Mouse (Mus musculus) olfactory bulb, adult 2 months (tissue): Measurements from ENCODE around the gene Msh5. TPM values are rescaled to one million over a fixed set of nuclear protein-coding genes. Genes with fewer than 3 reads are reported as not detected.

Experiments used
- H3K27ac ChIP-seq: fragments of 200-500 bp; 2 replicates; pipeline ENCODE4 v1.5.1; 2012; ENCODE audit warnings: low read depth, low read length; ENCODE audit not compliant: insufficient read depth
- H3K4me1 ChIP-seq: fragments of 200-500 bp; 2 replicates; pipeline ENCODE4 v1.6.1; 2012; ENCODE audit warnings: low read length; ENCODE audit not compliant: control insufficient read depth, insufficient read depth
- H3K4me3 ChIP-seq: fragments of 200-500 bp; 2 replicates; pipeline ENCODE4 v1.5.1; 2012; ENCODE audit warnings: mild to moderate bottlenecking, low read depth, low read length, moderate library complexity; ENCODE audit not compliant: insufficient read depth
- CTCF ChIP-seq: fragments of 200-500 bp; IDR thresholded peaks from 2 replicates; pipeline ENCODE4 v1.5.1; 2012; ENCODE audit warnings: low read depth, mild to moderate bottlenecking, low read length, moderate library complexity; ENCODE audit not compliant: insufficient read depth
- POLR2A ChIP-seq: fragments of 200-500 bp; IDR thresholded peaks from 2 replicates; pipeline ENCODE4 v1.6.1; 2012; ENCODE audit warnings: mild to moderate bottlenecking, low read depth, low read length, moderate library complexity; ENCODE audit not compliant: insufficient read depth
- WGBS: fragments of 180-500 bp; shearing (Covaris S2); methylation state at CpG from one replicate; pipeline ENCODE4 v1.1.7; 2018; 5-methylcytosine and 5-hydroxymethylcytosine counted together
- polyA plus RNA-seq: library from polyadenylated mRNA; stranded (reverse); fragments of >200 nt; gene quantifications from 2 replicates; pipeline ENCODE4 v1.2.4, GENCODE M21; 2012; ENCODE audit warnings: low replicate concordance; ENCODE audit not compliant: missing spikeins, insufficient read depth, insufficient read length

Msh5 gene
- polyA plus RNA-seq, 1 experiment: not detected

GRCm38 (mm10) chr17:34994751-34995150 is 51.8 kb downstream of the Msh5 start:
- no peak overlapping the region for H3K4me3 ChIP-seq
- TF ChIP-seq POLR2A (no peak), CTCF (no peak)
- 0 out of 2 replicates have a peak, but pooled peaks cover under 1% of the 10 kb centered on the region for H3K4me1 ChIP-seq
- no peak overlapping the region for H3K27ac ChIP-seq

- Histone ChIP-seq H3K4me3 (no peak overlapping the region), H3K27ac (no peak overlapping the region), H3K4me1 (no peaks in the 10 kb centered on the region)
- WGBS: 70% methylated on average over 2 of the region's 2 CpGs
- no peak for TF ChIP-seq POLR2A
- no peak for TF ChIP-seq CTCF
Measured at GRCm38 (mm10) chr17:34984218-34984617, 62.3 kb downstream of the Msh5 start.

- WGBS: under 1% methylated on average over 15 of the region's 15 CpGs
- TF ChIP-seq POLR2A (no peak), CTCF (no peak)
- no peak overlapping the region for H3K27ac ChIP-seq
Measured at GRCm38 (mm10) chr17:34982328-34982727, 64.2 kb downstream of the Msh5 start.

GRCm38 (mm10) chr17:34981690-34982180 is 64.8 kb downstream of the Msh5 start, which contains the start of gene Lsm2:
Lsm2 (plus strand) TSS chr17:34981862.
- under 1% methylated on average over 58 of the region's 58 CpGs for WGBS
- Histone ChIP-seq H3K27ac (peak within 1 kb of the TSS; percentile 96), H3K4me1 (no peaks in the 10 kb centered on the region), H3K4me3 (peak within 1 kb of the TSS; percentile 82)
- TF ChIP-seq POLR2A (peak; percentile 74), CTCF (no peak)

More at GRCm38 (mm10) chr17:34982328-34982727, 64.2 kb downstream of the Msh5 start:
- Histone ChIP-seq H3K4me3 (peak overlapping the region; percentile 82), H3K4me1 (no peaks in the 10 kb centered on the region)

GRCm38 (mm10) chr17:34980655-34981054 is 65.9 kb downstream of the Msh5 start:
- TF ChIP-seq POLR2A (no peak), CTCF (no peak)
- WGBS: 13% methylated on average over 2 of the region's 2 CpGs
- Histone ChIP-seq H3K4me1 (no peaks in the 10 kb centered on the region), H3K27ac (peak overlapping the region; percentile 12; the same call in 1 of the 2 replicates), H3K4me3 (no peak overlapping the region)

- Histone ChIP-seq H3K4me1 (no peaks in the 10 kb centered on the region), H3K27ac (no peak overlapping the region), H3K4me3 (no peak overlapping the region)
- TF ChIP-seq POLR2A (no peak), CTCF (no peak)
- 97% methylated on average over 4 of the region's 4 CpGs for WGBS
Measured at GRCm38 (mm10) chr17:34979631-34980030, 66.9 kb downstream of the Msh5 start.

Other genes with a start within 250 kb of the Msh5 start
- not detected in 2 replicates for gene Cyp21a1, start 242.2 kb downstream of the Msh5 start, polyA plus RNA-seq
- not detected in 2 replicates for gene Stk19, start 209.8 kb downstream of the Msh5 start, polyA plus RNA-seq
- gene Dxo, start 209.7 kb downstream of the Msh5 start, polyA plus RNA-seq: not detected in 2 replicates
- not detected in 2 replicates for gene Skiv2l, start 196.5 kb downstream of the Msh5 start, polyA plus RNA-seq
- gene Nelfe, start 196.4 kb downstream of the Msh5 start, polyA plus RNA-seq: not detected in 2 replicates
- not detected in 2 replicates for gene Cfb, start 184.2 kb downstream of the Msh5 start, polyA plus RNA-seq
- gene Zbtb12, start 167.3 kb downstream of the Msh5 start, polyA plus RNA-seq: not detected in 2 replicates
- gene Gm20547, start 164.7 kb downstream of the Msh5 start, polyA plus RNA-seq: not detected in 2 replicates
- gene C2, start 148.5 kb downstream of the Msh5 start, polyA plus RNA-seq: not detected in 2 replicates
- 130 TPM in 1 of 2 replicates, not detected in the other for gene Ehmt2, start 148.3 kb downstream of the Msh5 start, polyA plus RNA-seq
- gene Slc44a4, start 132.3 kb downstream of the Msh5 start, polyA plus RNA-seq: not detected in 2 replicates
- gene Neu1, start 115.5 kb downstream of the Msh5 start, polyA plus RNA-seq: not detected in 2 replicates
- not detected in 2 replicates for gene Hspa1b, start 87.5 kb downstream of the Msh5 start, polyA plus RNA-seq
- not detected in 2 replicates for gene Gm20481, start 76.8 kb downstream of the Msh5 start, polyA plus RNA-seq
- not detected in 2 replicates for gene Hspa1a, start 74.6 kb downstream of the Msh5 start, polyA plus RNA-seq
- not detected in 2 replicates for gene Hspa1l, start 74.0 kb downstream of the Msh5 start, polyA plus RNA-seq
- gene Lsm2, start 64.9 kb downstream of the Msh5 start, polyA plus RNA-seq: not detected in 2 replicates
- not detected in 2 replicates for gene Vars, start 45.8 kb downstream of the Msh5 start, polyA plus RNA-seq
- not detected in 2 replicates for gene Vwa7, start 30.2 kb downstream of the Msh5 start, polyA plus RNA-seq
- not detected in 2 replicates for gene Sapcd1, start 18.7 kb downstream of the Msh5 start, polyA plus RNA-seq
- gene Clic1, start 3.2 kb upstream of the Msh5 start, polyA plus RNA-seq: not detected in 2 replicates
- not detected in 2 replicates for gene Ddah2, start 12.3 kb upstream of the Msh5 start, polyA plus RNA-seq
- not detected in 2 replicates for gene Ly6g6c, start 18.6 kb upstream of the Msh5 start, polyA plus RNA-seq
- not detected in 2 replicates for gene Mpig6b, start 19.4 kb upstream of the Msh5 start, polyA plus RNA-seq
- gene Ly6g6e, start 30.2 kb upstream of the Msh5 start, polyA plus RNA-seq: not detected in 2 replicates
- gene Ly6g6d, start 31.3 kb upstream of the Msh5 start, polyA plus RNA-seq: not detected in 2 replicates
- gene Ly6g6f, start 38.9 kb upstream of the Msh5 start, polyA plus RNA-seq: not detected in 2 replicates
- gene Abhd16a, start 42.5 kb upstream of the Msh5 start, polyA plus RNA-seq: not detected in 2 replicates
- gene Ly6g5c, start 61.5 kb upstream of the Msh5 start, polyA plus RNA-seq: not detected in 2 replicates
- not detected in 2 replicates for gene Ly6g5b, start 68.7 kb upstream of the Msh5 start, polyA plus RNA-seq
- not detected in 2 replicates for gene Gpank1, start 74.7 kb upstream of the Msh5 start, polyA plus RNA-seq
- not detected in 2 replicates for gene Csnk2b, start 75.3 kb upstream of the Msh5 start, polyA plus RNA-seq
- gene D17H6S53E, start 79.6 kb upstream of the Msh5 start, polyA plus RNA-seq: not detected in 2 replicates
- gene Apom, start 85.3 kb upstream of the Msh5 start, polyA plus RNA-seq: not detected in 2 replicates
- 684 TPM in 1 of 2 replicates, not detected in the other for gene Bag6, start 88.4 kb upstream of the Msh5 start, polyA plus RNA-seq
- 146 and 391 TPM in 2 replicates for gene Prrc2a, start 118.2 kb upstream of the Msh5 start, polyA plus RNA-seq
- gene Aif1, start 129.3 kb upstream of the Msh5 start, polyA plus RNA-seq: not detected in 2 replicates
- gene Lst1, start 141.7 kb upstream of the Msh5 start, polyA plus RNA-seq: not detected in 2 replicates
- not detected in 2 replicates for gene Ltb, start 147.7 kb upstream of the Msh5 start, polyA plus RNA-seq
- gene Tnf, start 155.3 kb upstream of the Msh5 start, polyA plus RNA-seq: not detected in 2 replicates
- gene Lta, start 158.6 kb upstream of the Msh5 start, polyA plus RNA-seq: not detected in 2 replicates
- gene Gm16181, start 174.1 kb upstream of the Msh5 start, polyA plus RNA-seq: not detected in 2 replicates
- gene Atp6v1g2, start 186.9 kb upstream of the Msh5 start, polyA plus RNA-seq: not detected in 2 replicates
- gene Nfkbil1, start 189.0 kb upstream of the Msh5 start, polyA plus RNA-seq: not detected in 2 replicates
- 290 and 359 TPM in 2 replicates for gene Ddx39b, start 195.0 kb upstream of the Msh5 start, polyA plus RNA-seq
- 345 and 592 TPM in 2 replicates for gene H2-D1, start 216.0 kb upstream of the Msh5 start, polyA plus RNA-seq